Mouse (Mus musculus) lung, postnatal 4 days (tissue): Measurements from ENCODE around the gene Wbp2.
"Not testable (repeated sequence)": the region's sequence is repeated elsewhere in the genome, so short reads cannot be mapped to it uniquely, and the experiment has no call there.

ENCODE experiments used
- DNase-seq, 2 experiments: peaks; one replicate each; pipeline ENCODE4 v3.0.0; 2021

The Wbp2 gene

DNA sequence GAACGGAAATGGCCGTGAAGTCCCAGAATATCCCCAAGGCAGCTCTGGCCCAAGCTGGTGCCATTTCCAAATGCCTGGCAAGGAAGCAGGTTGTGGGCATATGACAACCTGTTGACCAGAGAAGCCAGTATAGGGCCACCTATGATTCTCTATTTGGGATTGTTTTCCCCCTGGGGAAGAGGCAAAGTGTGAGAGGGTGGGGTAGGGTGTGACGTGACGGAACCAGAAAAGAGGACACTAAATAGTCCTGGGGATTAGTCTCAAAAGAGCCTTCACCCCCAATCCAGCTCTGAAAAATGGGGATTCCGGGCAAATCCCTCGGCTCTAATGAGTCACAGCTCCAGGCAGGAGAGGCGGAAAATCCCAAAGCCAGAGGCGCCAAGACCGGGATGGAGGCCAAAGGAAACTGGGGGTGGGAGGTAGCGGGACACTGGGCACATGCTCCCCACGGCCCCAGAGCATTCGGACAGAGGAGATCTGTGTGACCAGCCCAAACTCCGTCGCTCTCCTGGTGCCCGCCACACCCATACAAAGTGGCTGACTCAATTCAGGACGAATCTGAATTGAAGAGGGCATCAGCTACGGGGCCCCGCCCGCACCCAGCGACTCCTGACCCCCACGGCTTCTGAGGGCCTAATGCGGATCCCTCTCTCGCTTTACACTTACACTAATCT, 21.8 kb upstream of the Wbp2 start:
- peak; percentile 64 to 67 for DNase-seq

DNA sequence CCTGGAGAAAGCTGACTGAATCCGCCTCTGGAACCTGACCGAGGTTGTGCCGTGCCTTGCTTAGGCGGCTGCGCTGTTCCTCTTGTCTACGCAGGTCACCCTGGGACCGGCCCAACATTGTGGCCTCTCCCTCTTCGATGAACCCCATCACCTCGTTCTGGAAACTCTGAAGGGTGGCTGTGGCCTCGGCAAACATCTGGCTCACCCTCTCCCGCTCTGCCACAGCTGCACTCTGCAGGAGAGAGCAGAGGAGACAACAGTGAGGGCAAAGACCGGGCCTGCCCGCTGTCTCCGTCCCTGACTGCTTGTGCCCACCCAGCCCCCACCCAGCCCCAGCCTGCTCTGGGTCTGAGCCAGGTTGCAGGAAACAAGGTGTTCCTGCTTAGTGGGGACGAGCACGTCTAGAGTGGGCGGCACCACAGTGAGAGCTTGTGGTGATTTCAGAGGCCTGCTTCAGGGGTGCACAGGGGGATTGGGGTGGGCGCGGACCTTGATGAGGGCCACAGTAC, 21.0 kb upstream of the Wbp2 start:
- DNase-seq, result no peak

DNA sequence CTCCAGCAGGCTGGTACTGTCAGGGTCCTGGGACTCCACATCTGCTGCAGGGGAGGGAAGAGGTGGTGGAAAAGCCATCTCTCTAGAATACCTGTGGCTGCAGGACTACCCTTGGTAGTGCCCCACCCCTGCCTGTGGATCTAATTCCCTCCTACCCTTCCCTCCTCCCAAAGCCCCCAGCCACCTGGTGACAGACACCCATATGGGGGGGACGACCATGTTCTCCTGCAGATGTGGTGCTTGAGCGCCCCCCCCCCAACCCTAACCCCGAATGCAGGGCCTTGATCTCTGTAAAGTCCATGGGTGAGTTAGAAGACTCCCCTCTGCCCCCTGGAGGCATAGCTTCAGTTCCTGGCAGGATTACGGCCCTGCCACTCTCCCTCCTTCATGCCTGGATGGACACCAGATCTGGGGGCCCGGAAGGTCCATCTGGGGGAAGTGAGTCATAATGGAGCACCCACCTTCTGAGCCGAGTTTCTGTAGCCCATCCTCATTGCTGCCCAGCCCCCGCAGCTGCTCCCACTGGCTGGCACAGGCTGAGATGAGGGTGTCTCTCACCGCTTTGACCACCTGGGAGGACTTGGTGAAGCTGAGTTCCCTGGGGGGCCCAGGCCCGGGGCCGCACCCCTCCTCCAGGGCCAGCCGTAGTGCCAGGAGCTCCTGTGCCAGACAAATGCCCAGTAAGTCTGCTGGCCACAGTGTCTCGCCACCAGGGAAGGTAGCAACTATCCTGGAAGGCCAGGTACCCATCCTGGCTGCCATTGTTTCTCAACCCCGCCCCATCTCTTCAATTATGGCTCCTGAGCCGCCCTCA, 20.4 kb upstream of the Wbp2 start:
- no peak for DNase-seq

DNA sequence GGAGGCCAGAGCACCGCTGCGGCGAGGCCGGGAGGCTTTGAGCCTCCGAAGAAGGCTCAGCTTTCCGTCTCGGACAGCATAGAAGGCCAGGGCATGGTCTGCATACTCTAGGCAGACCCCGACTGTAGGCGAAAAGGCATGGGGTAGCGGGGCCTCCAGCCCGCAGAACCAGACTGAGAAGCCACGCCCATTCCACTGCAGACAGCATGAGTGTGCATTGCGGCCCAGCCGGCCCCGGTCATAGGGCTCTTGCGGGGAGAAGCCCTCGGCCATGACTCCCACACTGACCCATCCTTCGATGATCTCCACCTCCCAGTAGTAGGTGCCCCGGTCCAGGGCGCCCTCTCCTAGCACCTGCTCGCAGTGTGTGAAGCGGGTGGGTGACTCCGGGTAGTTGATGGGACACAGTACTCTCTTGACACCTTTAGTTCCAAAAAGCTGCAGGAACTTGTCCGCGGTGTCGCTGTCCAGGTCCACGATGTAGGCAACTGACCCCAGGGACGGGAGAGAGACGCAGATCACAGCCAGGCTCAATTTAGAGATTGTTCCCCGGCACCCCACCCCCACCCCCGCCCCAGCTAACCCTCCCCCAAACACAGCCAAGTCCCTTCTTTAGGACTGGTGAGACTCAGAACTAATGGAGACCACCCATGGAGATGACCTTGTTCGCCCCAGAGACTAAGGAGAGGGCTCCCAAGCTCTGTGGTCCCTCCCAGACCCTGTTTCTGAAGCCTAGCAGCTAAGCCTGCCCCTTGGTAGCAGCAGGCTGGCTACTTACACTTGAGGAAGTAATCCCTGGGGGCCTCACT, 19.6 kb upstream of the Wbp2 start:
- peak in 1 of 2 experiments; percentile 42 for DNase-seq

DNA sequence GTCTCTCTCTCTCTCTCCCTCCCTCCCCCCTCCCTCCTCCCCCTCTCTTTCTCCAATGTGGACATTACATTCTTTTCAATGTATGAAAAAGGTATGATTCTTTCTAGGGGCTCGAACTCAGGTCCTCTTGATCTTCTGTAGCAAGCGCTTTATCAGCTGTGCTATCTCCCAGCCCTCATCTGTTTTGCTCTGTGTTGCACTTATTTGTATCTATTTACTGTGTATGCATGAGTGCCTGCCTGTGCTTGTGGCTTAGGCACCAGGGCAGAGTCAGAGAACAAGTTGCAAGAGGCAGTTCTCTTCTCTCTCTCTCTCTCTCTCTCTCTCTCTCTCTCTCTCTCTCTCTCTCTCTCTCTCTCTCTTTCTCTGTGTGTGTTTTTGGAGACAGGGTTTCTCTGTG, 18.3 kb upstream of the Wbp2 start:
- DNase-seq, result no peak

DNA sequence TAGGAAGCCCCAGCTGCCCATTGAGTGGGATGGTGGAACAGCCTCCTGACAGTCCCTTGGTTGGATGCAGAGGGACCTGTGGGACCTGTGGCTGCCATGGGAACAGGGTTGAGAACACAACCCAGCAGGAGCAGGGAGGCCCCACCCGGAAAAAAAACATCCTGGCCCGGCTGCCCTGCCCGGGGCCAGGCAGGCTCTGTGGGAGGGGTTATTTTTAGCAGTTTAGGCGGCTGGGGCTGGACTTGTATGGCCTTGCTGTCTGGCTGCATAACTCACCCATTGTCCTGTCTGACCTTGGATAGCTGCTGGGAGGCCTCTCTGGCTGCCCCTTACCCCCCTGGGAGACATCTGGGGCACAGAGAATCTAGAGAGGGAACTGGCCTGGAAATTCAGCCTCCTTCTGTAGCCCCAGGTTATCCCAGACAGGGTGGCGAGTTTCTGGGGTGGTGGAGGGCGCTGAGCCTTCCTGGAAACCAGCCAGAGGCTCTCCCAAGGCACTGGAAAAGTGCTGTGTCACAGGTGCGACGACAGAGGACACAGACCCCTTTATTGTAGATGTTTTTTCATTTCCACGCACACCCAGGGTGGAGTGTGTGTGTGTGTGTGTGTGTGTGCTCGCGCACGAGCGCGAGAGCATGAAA, 17.3 kb upstream of the Wbp2 start:
- DNase-seq, result peak; percentile 64 to 80

DNA sequence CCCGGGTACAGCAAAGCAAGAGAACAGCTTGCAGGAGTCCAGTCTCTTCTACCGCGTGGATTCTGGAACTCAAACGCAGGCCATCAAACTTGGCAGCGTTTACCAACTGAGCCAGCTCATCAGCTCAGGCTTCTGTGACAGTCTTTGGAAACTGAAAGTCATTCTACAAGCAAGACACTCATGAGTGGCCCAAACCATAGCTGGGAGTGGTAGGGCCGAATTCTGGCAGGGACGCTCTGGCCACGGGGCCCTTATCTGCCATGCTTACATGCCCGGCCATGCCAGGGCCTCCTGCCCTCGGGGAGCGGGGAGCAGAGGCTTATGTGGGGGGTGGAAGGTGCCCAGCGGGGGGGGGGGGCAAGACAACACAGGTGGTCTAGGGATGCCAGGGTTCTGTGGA, 16.8 kb upstream of the Wbp2 start:
- DNase-seq, result peak in 1 of 2 experiments; percentile 23

DNA sequence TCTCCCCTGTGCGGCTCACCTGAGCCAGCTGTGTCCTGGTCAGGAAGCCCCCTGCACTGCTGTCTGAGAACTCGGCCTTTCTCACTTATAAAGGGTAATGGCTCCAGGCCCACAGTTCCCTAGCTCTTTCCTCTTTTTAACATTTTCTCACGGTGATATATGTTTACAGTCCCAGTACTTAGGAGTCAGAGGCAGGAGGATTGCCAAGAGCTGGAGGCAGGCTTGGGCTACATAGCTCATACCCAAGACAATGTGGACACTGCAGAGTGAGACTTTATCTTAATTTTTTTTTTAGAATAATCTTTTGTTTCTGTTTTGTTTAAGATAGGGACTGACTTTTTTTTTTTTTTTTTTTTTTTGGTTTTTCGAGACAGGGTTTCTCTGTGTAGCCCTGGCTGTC, 15.7 kb upstream of the Wbp2 start:
- no peak for DNase-seq

DNA sequence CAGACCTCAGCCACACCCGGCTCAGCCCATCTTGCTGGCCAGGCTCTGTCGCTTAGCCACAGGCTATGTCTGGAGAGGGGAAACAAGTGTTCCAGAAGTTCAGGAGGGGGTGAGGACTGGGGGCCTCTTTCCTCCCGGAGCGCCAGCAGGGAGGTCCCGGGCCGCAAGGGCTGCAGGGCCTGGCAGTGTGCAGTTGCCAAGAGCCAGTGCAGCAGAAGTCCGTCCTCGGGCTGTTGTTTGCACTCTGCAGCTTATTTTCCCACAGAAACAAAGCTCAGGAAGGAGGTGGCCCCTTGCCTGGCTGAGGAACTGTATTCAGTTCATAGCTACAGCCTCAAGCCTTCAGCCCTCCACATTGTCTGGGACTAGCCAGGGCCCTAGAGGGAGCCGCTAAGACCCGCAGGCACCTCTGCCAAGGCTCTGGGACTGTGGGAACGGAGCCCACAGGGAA, 15.2 kb upstream of the Wbp2 start:
- DNase-seq, result peak; percentile 60 to 80

DNA sequence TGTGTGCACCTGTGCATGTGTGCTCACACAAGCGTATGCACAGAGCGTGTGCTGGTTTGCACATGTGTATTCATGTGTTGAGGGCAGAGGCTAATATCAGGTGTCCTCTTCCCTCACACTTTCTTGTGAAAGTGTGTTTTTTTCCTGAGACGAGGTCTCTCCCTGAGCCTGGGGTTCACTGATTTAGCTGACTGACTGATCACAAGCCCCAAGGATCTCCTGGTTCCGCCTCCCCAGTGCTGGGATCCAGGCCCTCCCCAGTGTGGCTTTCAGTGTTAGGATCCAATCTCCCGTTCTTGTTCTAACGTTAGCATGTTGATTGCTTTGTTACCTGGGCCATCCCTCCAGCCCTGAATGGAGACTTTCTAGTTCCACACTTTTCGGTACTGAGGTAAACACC, 14.0 kb upstream of the Wbp2 start:
- DNase-seq, result no peak

DNA sequence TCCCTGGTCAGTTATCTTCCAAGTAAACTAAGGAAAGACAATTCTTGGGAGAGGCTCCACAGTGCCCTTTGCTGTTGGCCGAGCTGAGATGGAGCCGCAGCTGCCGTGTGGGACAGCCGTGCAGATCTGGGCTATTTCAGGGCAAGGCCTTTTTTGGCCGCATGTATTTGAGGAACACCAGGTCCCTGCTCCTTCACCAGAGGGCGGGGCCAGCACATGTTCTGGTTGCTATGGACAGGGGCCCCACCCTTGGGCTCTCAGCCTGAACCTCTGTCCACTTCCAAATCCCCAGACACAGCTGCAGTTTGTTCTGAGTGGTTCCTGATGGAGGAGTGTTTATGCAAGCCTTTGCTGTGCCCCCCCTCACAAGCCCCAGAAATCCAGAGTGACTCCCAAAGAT, 13.6 kb upstream of the Wbp2 start:
- DNase-seq, result peak; percentile 54 to 77

DNA sequence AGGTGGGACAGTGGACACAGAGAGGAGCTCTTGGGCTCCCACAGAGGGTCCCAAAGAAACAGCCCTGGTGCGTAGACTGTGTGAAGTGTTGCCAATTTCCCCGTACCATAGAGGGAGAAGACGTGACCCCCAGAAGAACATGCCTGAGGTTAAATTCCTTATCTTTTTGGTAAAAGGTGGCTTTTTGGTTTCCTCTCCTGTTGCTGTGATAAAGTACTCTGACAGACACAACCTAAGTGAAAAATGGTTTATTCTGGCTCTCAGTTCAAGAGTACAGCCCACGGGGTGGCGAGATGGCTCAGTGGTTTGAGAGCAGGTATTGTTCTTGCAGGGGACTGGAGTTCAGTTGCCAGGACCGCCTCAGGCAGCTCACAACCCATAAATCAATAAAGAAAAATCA, 12.7 kb upstream of the Wbp2 start:
- no peak for DNase-seq

DNA sequence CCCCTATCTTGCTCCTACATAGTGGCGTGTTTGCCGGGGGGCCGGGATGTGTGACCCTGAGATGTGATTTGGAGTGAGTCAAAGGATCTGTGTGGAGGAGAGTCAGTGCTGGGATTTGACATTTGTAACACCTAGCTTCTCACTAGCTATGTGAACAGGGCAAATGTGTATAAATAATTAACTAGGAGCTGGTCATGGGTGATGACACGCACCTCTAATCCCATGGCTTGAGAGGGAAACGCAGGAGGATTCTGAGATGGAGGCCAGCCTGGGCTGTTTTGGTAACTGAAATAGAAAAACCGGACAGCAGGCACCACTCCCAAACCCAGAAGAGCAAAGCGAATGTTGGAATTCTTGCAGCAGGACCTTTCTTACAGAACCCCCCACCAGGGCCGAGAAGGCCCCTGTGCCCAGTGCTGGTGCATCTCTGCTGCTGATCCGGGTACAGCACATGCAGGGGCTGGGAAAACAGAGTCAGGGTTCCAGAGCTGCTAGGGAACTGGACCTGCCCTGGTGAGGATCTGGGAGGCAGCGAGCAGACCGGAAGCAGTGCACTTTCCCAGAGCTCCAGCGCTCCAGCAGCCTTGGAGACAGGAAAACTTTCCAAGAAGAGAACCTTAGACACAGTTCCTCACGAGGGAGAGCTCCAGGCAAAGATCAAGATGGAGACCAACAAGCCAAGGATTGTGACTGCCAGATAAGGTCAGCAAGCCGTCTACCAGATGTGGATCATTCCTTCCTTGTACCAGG, 12.1 kb upstream of the Wbp2 start:
- no peak for DNase-seq

DNA sequence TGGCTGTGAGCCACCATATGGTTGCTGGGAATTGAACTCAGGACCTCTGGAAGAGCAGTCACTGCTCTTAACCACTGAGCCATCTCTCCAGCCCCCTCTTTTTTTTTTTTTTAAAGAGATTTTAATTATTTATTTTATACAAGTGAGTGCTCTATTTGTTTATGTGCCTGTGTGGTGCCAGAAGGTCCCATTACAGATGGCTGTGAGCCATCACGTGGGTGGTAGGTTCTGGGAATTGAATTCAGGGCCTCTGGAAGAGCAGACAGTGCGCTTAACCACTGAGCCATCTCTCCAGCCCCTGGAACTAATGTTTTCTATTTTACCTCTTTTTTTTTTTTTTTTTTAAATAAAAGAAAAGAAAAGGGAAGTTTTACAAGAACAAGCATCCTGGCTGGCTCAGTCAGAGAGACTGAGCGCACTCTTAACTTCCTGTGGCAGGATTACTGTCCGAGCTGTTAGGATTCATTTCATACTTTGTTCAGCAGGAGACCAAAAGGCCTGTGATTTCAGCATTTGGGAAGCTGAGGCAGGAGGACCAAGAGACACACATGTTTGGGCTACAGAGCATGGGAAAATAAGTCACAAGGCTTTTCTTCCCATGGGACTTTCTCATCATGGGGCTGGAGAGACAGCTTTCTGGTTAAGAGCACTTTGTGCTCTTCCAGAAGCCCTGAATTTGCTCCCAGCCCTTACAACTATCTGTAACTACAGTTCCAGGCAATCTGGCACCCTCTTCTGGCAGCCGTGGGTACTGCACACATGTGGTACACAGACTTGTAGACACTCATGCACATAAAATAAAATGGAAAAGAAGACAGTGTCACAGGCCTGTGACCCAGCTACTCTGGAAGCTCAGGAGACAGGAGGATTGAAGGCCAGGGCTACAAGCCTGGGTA, 9.7 kb upstream of the Wbp2 start:
- DNase-seq, result peak in 1 of 2 experiments; percentile 43

DNA sequence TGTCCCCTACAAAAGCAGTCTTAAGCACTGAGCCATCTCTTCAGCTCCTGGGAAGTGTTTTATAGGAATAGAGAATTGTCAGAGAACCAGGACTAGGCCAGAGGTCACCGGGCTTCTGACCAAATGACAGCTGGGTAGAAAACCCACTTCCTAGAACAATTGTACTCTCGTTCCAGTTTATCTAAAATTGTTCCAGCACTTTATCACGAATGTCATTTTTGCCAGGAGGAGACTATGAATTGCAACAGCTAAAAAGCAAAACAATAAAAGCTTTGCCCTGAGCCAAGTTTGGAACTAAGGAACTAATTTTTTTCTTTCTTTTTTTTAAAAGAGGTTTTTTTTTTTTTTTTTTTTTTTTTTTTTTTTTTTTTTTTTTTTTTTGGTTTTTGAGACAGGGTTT, 8.8 kb upstream of the Wbp2 start:
- DNase-seq, result peak; percentile 59 to 69

DNA sequence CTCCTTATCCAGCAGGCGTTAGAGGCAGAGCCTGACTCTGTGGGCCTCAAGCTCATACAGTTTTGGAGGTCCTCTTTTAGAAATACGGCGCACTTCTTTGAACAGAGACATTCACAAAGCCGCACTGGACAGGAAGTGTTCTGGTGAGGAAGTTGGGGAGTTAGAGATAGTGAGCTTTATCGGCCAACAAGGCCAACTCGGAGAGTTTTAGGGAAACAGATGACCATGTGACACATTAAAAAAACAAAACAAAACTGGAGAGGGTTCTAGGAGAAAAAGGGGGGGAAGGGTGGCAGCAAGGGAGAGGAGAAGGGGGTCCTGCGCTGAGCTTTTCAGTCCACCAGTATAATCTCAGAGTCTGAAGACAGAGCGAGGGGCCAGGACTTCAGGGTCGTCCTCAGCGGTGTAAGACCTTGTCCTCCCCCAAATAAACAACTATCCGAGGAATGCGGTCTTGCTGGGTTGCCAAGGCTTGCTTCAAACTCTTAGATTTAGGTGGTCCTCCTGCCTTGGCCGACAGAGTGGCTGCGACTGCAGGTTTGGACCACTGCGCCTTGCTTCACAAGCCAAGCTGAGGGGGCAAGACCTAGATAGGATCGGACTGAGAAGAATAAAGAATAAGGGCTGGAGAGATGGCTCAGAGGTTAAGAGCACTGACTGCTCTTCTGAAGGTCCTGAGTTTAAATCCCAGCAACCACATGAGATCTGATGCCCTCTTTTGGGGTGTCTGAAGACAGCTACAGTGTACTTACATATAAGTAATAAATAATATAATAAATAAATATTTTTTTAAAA, 7.2 kb upstream of the Wbp2 start:
- no peak for DNase-seq

DNA sequence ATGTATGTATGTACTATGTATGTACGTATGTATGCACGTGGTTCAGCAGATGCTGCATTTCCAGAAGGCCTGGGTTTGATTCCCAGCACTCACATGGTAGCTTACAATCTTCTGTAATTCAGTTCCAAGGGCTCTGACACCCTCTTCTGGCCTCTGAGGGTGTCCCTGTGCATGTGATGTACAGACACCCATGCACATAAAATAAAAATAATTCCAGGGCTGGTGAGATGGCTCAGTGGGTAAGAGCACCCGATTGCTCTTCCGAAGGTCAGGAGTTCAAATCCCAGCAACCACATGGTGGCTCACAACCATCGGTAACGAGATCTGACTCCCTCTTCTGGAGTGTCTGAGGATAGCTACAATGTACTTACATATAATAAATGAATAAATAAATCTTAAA, 6.2 kb upstream of the Wbp2 start:
- DNase-seq, result not testable (repeated sequence)

DNA sequence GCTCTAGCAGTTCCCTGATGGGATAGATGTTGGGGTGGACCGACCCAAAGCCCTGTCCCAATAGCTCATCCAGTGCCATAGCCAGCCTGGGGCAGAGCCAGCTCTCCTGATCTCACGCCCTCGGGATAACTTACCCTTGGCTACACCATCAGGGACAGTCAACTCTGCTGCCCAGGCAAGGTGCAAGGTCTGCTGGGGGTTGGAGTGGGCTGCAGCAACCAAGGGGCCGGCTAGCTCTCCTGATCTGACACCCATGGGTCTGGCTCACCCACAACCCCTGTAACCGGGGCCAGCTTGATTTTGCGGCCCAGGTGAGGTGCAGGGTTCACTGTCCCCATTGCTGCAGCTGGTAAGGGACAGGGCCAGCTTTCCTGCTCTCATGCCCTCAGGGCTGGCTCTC, 4.8 kb upstream of the Wbp2 start:
- DNase-seq, result peak in 1 of 2 experiments; percentile 17

DNA sequence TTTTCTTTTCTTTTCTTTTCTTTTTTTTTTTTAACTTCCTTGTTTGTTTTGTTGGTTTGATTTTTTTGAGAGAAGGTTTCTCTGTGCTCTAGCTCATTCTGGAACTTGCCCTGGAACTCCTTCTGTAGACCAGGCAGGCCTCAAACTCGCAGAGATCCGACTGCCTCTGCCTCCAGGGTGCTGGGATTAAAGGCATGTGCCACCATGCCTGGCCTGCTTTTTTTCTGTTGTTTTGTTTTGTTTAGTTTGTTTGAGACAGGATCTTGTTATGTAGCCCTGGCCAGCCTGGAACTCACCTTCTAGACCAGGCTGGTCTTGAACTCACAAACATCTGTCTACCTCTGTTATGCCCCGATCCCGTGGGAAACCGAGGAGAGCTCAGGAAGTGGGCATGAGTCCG, 2.8 kb upstream of the Wbp2 start:
- DNase-seq, result no peak

DNA sequence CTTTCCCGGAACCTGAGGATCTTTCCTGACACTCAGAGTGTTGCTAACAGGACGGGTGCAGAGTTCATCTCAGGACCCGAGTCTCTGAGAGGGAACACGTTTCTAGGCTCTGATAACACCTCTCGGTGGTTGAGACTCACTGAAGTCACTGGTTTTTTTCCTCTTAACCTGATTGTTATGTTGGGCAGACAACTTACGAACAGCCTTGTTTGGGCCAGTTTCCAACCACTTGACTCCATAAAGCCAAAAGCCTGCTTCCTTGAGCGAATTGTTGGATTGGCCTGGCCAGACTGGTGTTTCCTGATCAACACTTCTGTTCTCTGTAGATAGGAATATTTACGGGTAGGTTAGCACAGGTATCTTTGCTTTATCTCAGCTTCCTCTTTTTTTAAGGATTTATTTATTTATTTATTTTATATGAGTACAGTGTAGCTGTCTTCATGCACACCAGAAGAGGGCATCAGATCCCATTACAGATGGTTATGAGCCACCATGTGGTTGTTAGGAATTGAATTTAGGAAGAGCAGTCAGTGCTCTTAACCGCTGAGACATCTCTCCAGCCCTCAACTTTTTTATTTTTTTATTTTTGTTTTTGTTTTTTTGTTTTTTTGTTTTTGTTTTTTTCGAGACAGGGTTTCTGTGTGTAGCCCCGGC, 2.1 kb upstream of the Wbp2 start:
- no peak for DNase-seq
